Mouse (Mus musculus): ENCODE measurements around the gene Klhl41. TPM values are rescaled to one million over a fixed set of nuclear protein-coding genes. Genes with fewer than 3 reads are reported as not detected.
A peak's percentile ranks its signal among the peaks of the same experiment; 100 is the strongest.
"Not testable (repeated sequence)": the region's sequence is repeated elsewhere in the genome, so short reads cannot be mapped to it uniquely, and the experiment has no call there.

The Klhl41 gene
- polyA plus RNA-seq, 1 experiment from 2014 or later: 0.37 TPM

DNA sequence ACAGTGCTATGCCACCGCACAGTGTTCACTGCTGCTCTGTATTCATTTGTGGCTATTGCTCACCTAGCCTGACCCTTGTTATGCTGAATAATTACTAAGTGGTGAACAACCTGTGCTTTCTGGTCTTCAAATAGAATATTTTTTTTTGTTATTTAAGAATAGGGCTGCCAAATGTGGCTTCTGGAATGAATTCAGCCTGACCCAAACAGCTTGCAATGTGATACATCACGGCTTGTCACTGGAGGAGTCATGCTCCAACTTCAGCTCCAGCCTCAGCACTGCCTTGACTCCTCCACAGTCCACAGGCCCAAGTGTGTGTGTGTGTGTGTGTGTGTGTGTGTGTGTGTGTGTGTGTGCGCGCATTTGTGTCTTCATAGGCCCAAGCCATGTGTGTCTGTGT, 10.6 kb upstream of the Klhl41 start:
- H3K4me3 ChIP-seq: no peak overlapping the region
- H3K4me1 ChIP-seq: no peaks in the 10 kb centered on the region
- no peak overlapping the region for H3K4me2 ChIP-seq
- 94% methylated on average over 4 of the region's 4 CpGs for WGBS
- H3K27ac ChIP-seq: no peak overlapping the region
- H3K36me3 ChIP-seq (replicated peaks): peaks cover 13% of the 10 kb centered on the region
- no peak overlapping the region for H3K9ac ChIP-seq
- H3K9me3 ChIP-seq: no peaks in the 10 kb centered on the region
- H3K27me3 ChIP-seq (replicated peaks): no peaks in the 10 kb centered on the region
- ATAC-seq (replicated peaks): no peak

DNA sequence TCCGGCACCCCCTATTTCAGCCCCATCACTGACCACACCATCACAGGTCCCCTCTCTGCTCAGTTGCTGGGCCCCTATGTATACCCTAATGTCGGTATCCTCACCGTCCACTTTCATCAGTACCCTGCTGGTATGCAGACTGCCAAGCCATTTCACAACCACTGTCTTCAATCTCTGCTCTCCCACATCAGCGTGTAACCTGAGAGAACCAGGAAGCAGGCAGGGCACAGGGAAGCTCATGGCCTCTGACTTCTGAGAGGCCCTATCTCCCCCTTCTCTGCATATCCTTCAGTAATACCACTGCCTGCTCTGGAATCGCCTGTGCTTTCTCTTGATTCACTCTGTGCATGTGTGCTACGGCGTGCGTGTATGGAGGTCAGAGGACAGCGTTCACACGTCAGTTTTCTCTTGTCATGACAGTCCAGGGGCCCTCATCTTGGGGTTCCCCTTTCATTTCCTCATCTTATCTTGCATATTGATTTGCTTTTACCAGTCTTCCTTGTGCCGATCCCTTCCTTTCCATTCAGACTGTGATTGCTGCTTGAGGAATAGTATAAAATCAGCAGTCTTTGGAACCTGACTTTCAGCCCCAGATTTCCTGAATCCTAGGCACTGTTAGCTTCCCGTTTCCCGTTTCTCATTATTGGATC, 6.0 kb upstream of the Klhl41 start:
- no peak overlapping the region for H3K4me2 ChIP-seq
- no peaks in the 10 kb centered on the region for H3K27me3 ChIP-seq (replicated peaks)
- no peak overlapping the region for H3K4me3 ChIP-seq
- no peak overlapping the region for H3K27ac ChIP-seq
- no peak for ATAC-seq (replicated peaks)
- H3K9me3 ChIP-seq: no peaks in the 10 kb centered on the region
- H3K9ac ChIP-seq: no peak overlapping the region
- H3K36me3 ChIP-seq (replicated peaks): peaks cover 10% of the 10 kb centered on the region; the same call in 1 of the 2 replicates
- 91% methylated on average over 13 of the region's 13 CpGs for WGBS
- H3K4me1 ChIP-seq: no peaks in the 10 kb centered on the region

DNA sequence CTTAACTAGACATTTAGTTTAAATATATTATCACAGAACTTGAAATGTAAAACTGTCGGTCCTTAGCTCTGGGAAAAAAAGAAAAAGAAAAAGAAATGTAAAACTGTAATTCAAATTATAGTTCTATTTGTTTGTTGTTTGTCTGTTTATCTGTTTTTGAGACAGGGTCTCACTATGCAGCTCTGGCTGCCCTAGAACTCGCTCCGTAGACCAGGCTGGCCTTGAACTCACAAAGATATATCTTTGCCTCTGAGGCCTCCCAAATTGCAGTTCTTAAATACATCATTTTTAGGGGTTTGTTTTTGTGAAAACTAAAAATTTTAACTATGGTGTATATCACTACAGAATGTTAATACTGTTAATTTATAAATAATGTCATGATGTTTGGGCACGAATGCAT, 2.3 kb upstream of the Klhl41 start:
- no peak for ATAC-seq (replicated peaks)
- Histone ChIP-seq H3K4me2 (no peak overlapping the region), H3K27ac (no peak overlapping the region), H3K27me3 (replicated peaks) (no peaks in the 10 kb centered on the region), H3K4me3 (no peak overlapping the region), H3K9ac (no peak overlapping the region), H3K9me3 (no peaks in the 10 kb centered on the region), H3K4me1 (no peaks in the 10 kb centered on the region), H3K36me3 (replicated peaks) (peaks cover 5% of the 10 kb centered on the region; the same call in 1 of the 2 replicates)
- 93% methylated on average over 4 of the region's 4 CpGs for WGBS

DNA sequence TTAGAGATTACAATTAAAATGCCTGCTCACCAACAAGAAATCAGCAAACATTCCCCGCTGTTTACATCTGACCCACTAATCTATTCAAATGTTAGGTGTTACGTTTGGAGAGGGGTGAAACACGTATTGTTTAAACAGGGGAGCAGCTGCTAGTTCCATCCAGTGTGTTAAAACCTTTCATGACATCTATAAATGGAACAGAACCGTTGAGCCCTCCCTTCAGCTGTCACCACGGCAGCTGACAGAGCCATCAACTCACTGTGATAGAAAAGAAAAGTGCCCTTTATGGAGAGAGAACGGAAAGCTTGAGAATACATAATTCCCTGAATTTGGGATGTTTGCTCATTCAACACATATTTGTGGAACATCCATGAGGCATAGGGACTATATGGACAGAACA, 1.5 kb upstream of the Klhl41 start:
- Histone ChIP-seq H3K27me3 (replicated peaks) (no peaks in the 10 kb centered on the region), H3K4me1 (no peaks in the 10 kb centered on the region), H3K27ac (no peak overlapping the region), H3K4me3 (no peak overlapping the region), H3K4me2 (no peak overlapping the region), H3K9me3 (no peaks in the 10 kb centered on the region), H3K9ac (no peak overlapping the region), H3K36me3 (replicated peaks) (peaks cover 5% of the 10 kb centered on the region; the same call in 1 of the 2 replicates)
- no peak for ATAC-seq (replicated peaks)
- WGBS: 52% methylated on average over 6 of the region's 6 CpGs

DNA sequence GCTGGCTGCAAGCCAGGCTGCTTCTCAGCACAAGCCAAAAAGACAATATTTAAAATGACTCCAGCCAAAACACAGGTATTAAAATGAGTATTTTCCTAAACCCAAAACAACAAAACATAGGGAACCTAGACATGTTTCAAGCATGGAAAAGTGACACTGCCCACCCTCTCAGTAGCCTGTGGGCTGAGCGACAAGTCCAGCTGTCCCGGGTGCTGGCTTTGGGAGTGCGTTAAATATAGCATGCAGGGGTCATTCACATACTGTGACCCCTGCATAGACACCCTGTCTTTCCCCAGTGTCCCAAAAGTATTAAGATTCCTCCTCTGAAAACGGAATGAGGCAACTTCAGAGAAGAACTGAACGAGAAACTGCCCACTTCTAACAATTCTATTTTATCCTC, 3.8 kb downstream of the Klhl41 start:
- no peak overlapping the region for H3K27ac ChIP-seq
- H3K27me3 ChIP-seq (replicated peaks): no peaks in the 10 kb centered on the region
- ATAC-seq (replicated peaks): no peak
- no peaks in the 10 kb centered on the region for H3K36me3 ChIP-seq (replicated peaks)
- H3K9ac ChIP-seq: no peak overlapping the region
- no peaks in the 10 kb centered on the region for H3K4me1 ChIP-seq
- H3K9me3 ChIP-seq: no peaks in the 10 kb centered on the region
- 75% methylated on average over 5 of the region's 5 CpGs for WGBS
- no peak overlapping the region for H3K4me2 ChIP-seq
- no peak overlapping the region for H3K4me3 ChIP-seq

DNA sequence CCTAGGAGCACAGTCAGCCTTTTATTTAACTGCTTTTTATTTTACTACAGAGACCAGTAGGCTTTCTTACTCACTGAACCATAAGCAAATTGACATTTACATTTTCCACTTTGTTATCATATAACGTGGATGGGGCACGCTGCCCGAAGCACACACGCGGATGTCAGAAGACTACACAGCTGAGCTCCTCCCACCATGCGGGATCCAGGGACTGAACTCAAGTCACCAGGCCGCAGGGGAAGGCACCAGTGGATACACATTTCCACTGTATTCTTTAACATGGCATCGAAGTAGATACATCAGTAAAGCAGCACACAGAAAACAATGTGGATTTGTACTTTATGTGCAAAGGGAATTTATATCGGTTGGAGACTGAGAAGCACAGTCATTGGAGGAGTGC, 5.3 kb downstream of the Klhl41 start:
- Histone ChIP-seq H3K4me3 (no peak overlapping the region), H3K9ac (no peak overlapping the region), H3K9me3 (no peaks in the 10 kb centered on the region), H3K4me1 (no peaks in the 10 kb centered on the region), H3K4me2 (no peak overlapping the region), H3K27me3 (replicated peaks) (no peaks in the 10 kb centered on the region), H3K27ac (no peak overlapping the region), H3K36me3 (replicated peaks) (no peaks in the 10 kb centered on the region)
- 86% methylated on average over 9 of the region's 9 CpGs for WGBS
- ATAC-seq (replicated peaks): no peak

DNA sequence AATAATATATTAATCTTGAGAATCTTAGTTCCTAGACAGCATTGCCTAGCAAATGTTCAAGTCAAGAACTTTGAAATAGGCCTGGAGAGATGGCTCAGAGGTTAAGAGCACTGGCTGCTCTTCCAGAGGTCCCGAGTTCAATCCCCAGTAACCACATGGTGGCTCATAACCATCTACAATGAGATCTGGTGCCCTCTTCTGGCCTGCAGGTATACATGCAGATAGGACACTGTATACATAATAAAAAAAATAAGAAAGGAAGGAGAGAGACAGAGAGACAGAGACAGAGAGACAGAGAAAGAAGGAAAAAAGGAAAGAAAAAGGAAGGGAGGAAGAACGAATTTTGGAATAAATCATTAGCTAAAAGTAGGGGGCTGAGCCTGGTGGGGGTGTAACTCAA, 6.8 kb downstream of the Klhl41 start:
- Histone ChIP-seq H3K27ac (no peak overlapping the region), H3K4me3 (no peak overlapping the region), H3K9ac (no peak overlapping the region), H3K4me1 (no peaks in the 10 kb centered on the region), H3K27me3 (replicated peaks) (no peaks in the 10 kb centered on the region), H3K36me3 (replicated peaks) (no peaks in the 10 kb centered on the region), H3K9me3 (no peaks in the 10 kb centered on the region), H3K4me2 (no peak overlapping the region)
- ATAC-seq (replicated peaks): no peak
- WGBS: 64% methylated on average over 2 of the region's 2 CpGs

DNA sequence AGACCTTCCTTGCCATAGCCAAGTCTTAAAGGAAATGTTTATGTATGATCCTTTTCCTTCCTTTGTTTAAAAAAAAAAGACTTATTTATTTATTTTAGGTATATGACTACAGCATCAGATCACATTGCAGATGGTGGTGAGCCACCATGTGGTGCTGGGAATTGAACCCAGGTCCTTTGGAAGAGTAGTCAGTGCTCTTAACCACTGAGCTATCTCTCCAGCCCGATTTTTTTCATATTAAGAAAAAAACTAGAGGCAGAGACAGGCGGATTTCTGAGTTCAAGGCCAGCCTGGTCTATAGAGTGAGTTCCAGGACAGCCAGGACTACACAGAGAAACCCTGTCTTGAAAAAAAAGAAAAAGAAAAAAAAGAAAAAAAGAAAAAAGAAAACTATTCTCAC, 7.3 kb downstream of the Klhl41 start:
- 88% methylated on average over 2 of the region's 2 CpGs for WGBS
- not testable (repeated sequence) for H3K4me1 ChIP-seq; H3K9me3 ChIP-seq; H3K36me3 ChIP-seq (replicated peaks); H3K4me3 ChIP-seq; ATAC-seq (replicated peaks); H3K27me3 ChIP-seq (replicated peaks); H3K9ac ChIP-seq; H3K4me2 ChIP-seq; H3K27ac ChIP-seq

DNA sequence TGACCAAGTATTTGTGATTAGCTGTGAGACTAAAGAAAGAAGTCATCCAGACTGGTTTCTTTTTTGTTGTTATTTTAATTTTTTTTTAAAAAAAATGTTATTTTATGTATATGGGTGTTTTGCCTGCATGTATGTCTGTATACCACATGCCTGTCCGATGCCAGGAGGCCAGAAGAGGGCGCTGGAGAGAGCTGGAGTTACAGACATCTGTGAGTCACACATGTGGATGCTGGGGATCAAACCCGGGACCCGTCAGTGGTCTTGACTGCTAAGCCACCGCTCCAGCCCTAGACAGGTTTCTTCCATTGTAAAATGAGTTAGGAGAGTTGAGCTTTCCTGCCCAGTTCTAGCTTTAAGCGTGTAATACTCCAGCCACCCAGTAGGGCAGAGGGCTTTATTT, 10.1 kb downstream of the Klhl41 start:
- H3K36me3 ChIP-seq (replicated peaks): no peaks in the 10 kb centered on the region
- H3K27me3 ChIP-seq (replicated peaks): 0 out of 2 replicates have a peak, but pooled peaks cover 3% of the 10 kb centered on the region
- no peak overlapping the region for H3K27ac ChIP-seq
- H3K4me1 ChIP-seq: peaks cover 10% of the 10 kb centered on the region
- WGBS: 63% methylated on average over 6 of the region's 6 CpGs
- H3K9ac ChIP-seq: no peak overlapping the region
- no peak overlapping the region for H3K4me2 ChIP-seq
- H3K4me3 ChIP-seq: no peak overlapping the region
- H3K9me3 ChIP-seq: no peaks in the 10 kb centered on the region
- no peak for ATAC-seq (replicated peaks)

DNA sequence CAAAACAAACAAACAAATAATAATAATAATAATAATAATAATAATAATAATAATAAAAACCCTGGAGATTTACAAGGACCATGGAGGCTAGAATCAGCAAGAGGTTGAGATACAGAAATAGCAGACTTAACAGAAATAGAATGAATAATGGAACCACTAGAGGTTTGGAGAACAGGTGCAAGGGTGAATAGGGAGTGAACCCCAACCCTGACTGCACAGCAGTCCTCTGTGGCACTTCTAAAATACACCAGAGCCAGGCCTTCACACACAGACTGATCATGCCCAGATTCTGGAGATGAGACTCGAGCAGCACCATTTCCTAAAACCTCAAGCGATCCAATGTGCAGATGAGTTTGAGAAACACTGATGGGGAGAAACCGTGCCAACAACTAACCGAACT, 12.0 kb downstream of the Klhl41 start:
- ATAC-seq (replicated peaks): no peak
- Histone ChIP-seq H3K9me3 (no peaks in the 10 kb centered on the region), H3K4me3 (no peak overlapping the region), H3K4me2 (no peak overlapping the region), H3K9ac (no peak overlapping the region), H3K4me1 (peaks cover 10% of the 10 kb centered on the region), H3K36me3 (replicated peaks) (peaks cover 6% of the 10 kb centered on the region; the same call in 1 of the 2 replicates), H3K27me3 (replicated peaks) (0 out of 2 replicates have a peak, but pooled peaks cover 3% of the 10 kb centered on the region), H3K27ac (no peak overlapping the region)
- WGBS: 91% methylated on average over 4 of the region's 4 CpGs

DNA sequence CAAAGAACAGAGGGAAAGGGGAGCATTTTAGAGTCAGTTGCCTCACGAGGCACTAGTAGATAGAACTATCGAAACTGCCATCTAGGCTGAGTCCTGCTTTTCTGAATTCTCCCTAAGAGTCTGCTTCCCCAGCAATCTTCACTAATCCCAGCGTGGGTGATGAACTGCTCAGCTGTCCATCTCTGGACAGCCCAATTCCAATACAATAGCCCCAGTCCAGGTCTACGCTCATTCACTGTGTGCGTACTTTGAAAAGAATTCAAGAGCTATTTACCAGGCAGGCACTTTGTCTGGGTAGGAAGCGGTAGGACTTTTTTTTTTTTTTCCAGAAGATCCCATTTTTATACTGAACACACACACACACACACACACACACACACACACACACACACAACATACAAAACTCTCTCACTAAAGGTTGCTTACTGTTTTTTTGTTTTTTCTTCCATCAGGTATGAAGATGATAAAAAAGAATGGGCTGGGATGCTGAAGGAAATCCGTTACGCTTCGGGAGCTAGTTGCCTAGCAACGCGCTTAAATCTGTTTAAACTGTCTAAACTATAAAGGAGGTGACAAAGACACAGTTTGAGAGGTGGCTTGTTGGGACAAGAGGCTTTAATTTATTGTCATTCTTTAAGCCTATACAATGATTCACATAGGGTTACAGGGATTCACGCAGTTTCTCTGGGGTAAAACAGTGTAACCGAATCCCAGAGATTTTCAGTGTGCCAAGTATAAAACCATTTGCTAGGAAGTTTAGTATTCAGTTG, 13.3 kb downstream of the Klhl41 start:
- Histone ChIP-seq H3K4me3 (0 out of 2 replicates have a peak overlapping the region, but pooled peaks have one; percentile 10), H3K27me3 (replicated peaks) (0 out of 2 replicates have a peak, but pooled peaks cover 3% of the 10 kb centered on the region), H3K9me3 (no peaks in the 10 kb centered on the region), H3K4me1 (peaks cover 10% of the 10 kb centered on the region), H3K4me2 (peak overlapping the region; percentile 39), H3K27ac (peak overlapping the region; percentile 42; the same call in 1 of the 2 replicates), H3K36me3 (replicated peaks) (peaks cover 14% of the 10 kb centered on the region; the same call in 1 of the 2 replicates), H3K9ac (no peak overlapping the region)
- ATAC-seq (replicated peaks): peak; percentile 69; the same call in 1 of the 2 replicates
- 12% methylated on average over 13 of the region's 13 CpGs for WGBS

DNA sequence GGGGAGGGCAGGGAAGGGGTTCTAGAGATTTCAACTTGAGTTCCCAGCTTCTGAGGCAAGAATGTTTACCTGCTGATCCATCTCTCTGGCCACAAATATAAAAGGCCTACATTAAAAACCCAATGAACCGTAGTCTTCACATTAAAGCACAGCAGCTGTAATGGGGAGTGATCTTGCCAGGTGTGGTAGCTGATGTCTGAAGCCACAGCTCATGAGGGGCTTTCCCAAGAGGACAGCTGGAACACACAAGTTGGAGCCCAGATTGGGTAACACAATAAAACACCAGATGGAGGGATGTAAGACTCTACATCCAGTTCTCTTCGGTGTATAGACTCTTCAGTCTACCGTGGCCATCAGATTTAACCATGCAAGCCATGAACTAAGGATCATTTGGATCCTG, 14.6 kb downstream of the Klhl41 start:
- no peak overlapping the region for H3K4me2 ChIP-seq
- H3K9ac ChIP-seq: no peak overlapping the region
- WGBS: 96% methylated on average over 3 of the region's 3 CpGs
- no peaks in the 10 kb centered on the region for H3K9me3 ChIP-seq
- H3K4me1 ChIP-seq: peaks cover 10% of the 10 kb centered on the region
- H3K36me3 ChIP-seq (replicated peaks): peaks cover 21% of the 10 kb centered on the region; the same call in 1 of the 2 replicates
- H3K4me3 ChIP-seq: no peak overlapping the region
- ATAC-seq (replicated peaks): no peak
- no peak overlapping the region for H3K27ac ChIP-seq
- H3K27me3 ChIP-seq (replicated peaks): 0 out of 2 replicates have a peak, but pooled peaks cover 3% of the 10 kb centered on the region
